Mouse (Mus musculus) C2C12 (cell line): ENCODE measurements around the gene Pin1rt1.

Experiments
- CTCF ChIP-seq: IDR thresholded peaks from one replicate; pipeline ENCODE4 v1.5.1; 2011; ENCODE audit not compliant: control insufficient read depth, insufficient read depth, insufficient read length
- MAX ChIP-seq: IDR thresholded peaks from one replicate; pipeline ENCODE4 v1.6.1; 2011; ENCODE audit warnings: mild to moderate bottlenecking, control low read depth
- MYOG ChIP-seq: IDR thresholded peaks from one replicate; pipeline ENCODE4 v1.6.1; 2011; ENCODE audit not compliant: control insufficient read depth, insufficient read length; ENCODE audit errors: extremely low read depth
- USF1 ChIP-seq: IDR thresholded peaks from one replicate; pipeline ENCODE4 v1.6.1; 2011; ENCODE audit warnings: low read depth, mild to moderate bottlenecking, control low read depth, moderate library complexity

DNA sequence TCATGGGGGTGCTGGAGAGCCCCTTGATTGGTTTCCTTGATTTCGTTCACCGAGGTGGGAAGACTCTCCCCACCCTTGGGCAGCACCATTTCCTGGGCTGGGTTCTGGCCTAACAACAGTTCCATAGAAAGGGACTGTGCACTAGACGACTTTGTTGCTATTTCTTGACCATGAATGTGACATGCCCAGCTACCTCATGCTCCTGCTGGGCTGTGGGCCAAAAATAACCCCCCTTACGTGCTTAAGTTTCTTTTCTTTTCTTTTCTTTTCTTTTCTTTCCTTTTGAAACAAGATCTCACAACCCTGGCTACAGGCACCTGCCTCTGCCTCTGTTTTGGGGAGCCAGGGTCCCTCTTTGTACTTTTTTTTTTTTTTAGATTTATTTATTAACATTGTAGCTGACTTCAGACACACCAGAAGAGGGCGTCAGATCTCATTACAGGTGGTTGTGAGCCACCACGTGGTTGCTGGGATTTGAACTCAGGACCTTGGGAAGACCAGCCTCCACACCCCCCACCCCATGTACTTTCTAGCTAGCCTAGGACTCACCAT is 6.3 kb downstream of the Pin1rt1 start:
- TF ChIP-seq MYOG (no peak), MAX (no peak), CTCF (no peak), USF1 (no peak)
